Mouse (Mus musculus) E14TG2a.4 (cell line): ENCODE measurements around the gene Tmem165.

Experiments
- CTCF ChIP-seq: conservative IDR thresholded peaks from 2 replicates; pipeline ENCODE4 v1.5.1; 2014; ENCODE audit warnings: low read length
- NANOG ChIP-seq: IDR thresholded peaks from 2 replicates; pipeline ENCODE4 v1.6.1; 2014; ENCODE audit warnings: borderline replicate concordance, low read length, mixed read lengths

- TF ChIP-seq CTCF (no peak), NANOG (no peak)
These were observed 67.3 kb downstream of the Tmem165 start for GRCm38 (mm10) chr5:76250948-76251347.
